Mouse (Mus musculus) midbrain, embryonic 12.5 days (tissue): ENCODE results near the gene Fgr. TPM values are rescaled to one million over a fixed set of nuclear protein-coding genes. Genes with fewer than 3 reads are reported as not detected.
A peak's percentile ranks its signal among the peaks of the same experiment; 100 is the strongest.

Experiments
- ATAC-seq: fragments of 200-750 bp; cut with Nextera tagmentation; 2 replicates; pipeline ENCODE4 v1.8.0; 2017; ENCODE audit warnings: low read depth, moderate TSS enrichment, moderate library complexity; ENCODE audit not compliant: low FRiP score
- H3K27ac ChIP-seq: fragments of 300-500 bp; sonication (generic); replicated peaks from 2 replicates; pipeline ENCODE4 v1.5.1; 2016; ENCODE audit warnings: mild to moderate bottlenecking
- H3K27me3 ChIP-seq: fragments of 300-500 bp; sonication (generic); 2 replicates; pipeline ENCODE4 v1.6.1; 2016; ENCODE audit warnings: mild to moderate bottlenecking
- H3K36me3 ChIP-seq: fragments of 300-500 bp; sonication (generic); 2 replicates; pipeline ENCODE4 v1.6.1; 2016
- H3K4me1 ChIP-seq: fragments of 300-500 bp; sonication (generic); 2 replicates; pipeline ENCODE4 v1.6.1; 2016
- H3K4me2 ChIP-seq: fragments of 300-500 bp; sonication (generic); replicated peaks from 2 replicates; pipeline ENCODE4 v1.6.1; 2016; ENCODE audit warnings: mild to moderate bottlenecking, moderate library complexity
- H3K4me3 ChIP-seq: fragments of 300-500 bp; sonication (generic); 2 replicates; pipeline ENCODE4 v1.5.1; 2016; ENCODE audit warnings: mild to moderate bottlenecking
- H3K9ac ChIP-seq: fragments of 300-500 bp; sonication (generic); replicated peaks from 2 replicates; pipeline ENCODE4 v1.6.1; 2016; ENCODE audit warnings: mild to moderate bottlenecking, moderate library complexity
- H3K9me3 ChIP-seq: fragments of 300-500 bp; sonication (generic); 2 replicates; pipeline ENCODE4 v1.6.1; 2016; ENCODE audit warnings: mild to moderate bottlenecking
- WGBS: fragments of 180-500 bp; shearing (Covaris S2); methylation state at CpG from one replicate; pipeline ENCODE4 v1.1.7; 2016; 5-methylcytosine and 5-hydroxymethylcytosine counted together
- polyA plus RNA-seq: library from polyadenylated mRNA; unstranded; fragments of >200 nt; fragmentation: Nextera tagmentation; extraction: Ambion mirVana; gene quantifications from 2 replicates; pipeline ENCODE4 v1.2.1, GENCODE M21; 2016

Fgr gene
- polyA plus RNA-seq, 1 experiment from 2014 or later = 0.08 TPM

DNA sequence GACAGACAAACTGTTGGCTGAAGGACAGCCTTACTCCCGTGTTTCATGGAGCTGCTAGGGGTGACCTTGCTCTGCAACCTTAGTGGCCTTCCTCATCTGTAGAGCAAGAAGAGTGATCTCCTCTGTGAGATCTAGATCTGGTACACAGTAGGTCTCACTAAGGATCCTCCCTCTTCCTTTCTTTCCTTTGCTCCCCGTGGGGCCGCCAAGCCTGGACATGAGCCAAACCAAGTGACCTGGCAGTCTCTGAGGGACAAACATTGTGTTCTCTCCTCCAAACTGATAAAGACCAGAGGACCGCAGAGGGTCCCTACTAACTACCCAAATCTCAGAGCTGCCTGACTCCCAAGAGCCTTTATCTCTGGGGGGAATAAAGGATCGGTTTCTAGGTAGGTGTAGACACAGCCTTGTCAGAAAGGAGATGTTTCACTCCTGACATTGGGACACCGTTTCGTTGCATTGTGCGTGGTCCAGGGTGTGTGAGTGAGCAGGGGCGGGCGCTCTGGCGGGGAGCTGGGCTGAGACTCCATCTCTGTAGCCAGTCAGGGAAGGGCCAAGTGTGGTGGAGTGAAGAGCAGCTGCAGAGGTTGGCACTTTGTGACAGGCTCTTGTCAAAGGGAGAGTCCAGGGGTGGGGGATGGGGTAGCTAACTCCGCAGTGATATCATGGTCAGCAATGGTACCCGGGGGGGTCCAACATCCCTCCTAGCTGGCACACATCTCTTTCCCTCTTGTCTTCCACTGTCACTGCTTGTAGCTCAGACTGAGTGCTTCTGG lies 12.8 kb upstream of the Fgr start:
- H3K4me2 ChIP-seq = no peak overlapping the region
- no peak overlapping the region for H3K9ac ChIP-seq
- 69% methylated on average over 13 of the region's 13 CpGs for WGBS
- no peak overlapping the region for H3K27ac ChIP-seq
- ATAC-seq = no peak
- no peak overlapping the region for H3K4me3 ChIP-seq
- H3K4me1 ChIP-seq = peaks cover 36% of the 10 kb centered on the region
- no peaks in the 10 kb centered on the region for H3K27me3 ChIP-seq
- no peaks in the 10 kb centered on the region for H3K36me3 ChIP-seq
- H3K9me3 ChIP-seq = no peaks in the 10 kb centered on the region

- no peaks in the 10 kb centered on the region for H3K9me3 ChIP-seq
- no peak for ATAC-seq
- H3K4me2 ChIP-seq = no peak overlapping the region
- H3K27me3 ChIP-seq = no peaks in the 10 kb centered on the region
- H3K4me3 ChIP-seq = no peak overlapping the region
- no peak overlapping the region for H3K9ac ChIP-seq
- H3K36me3 ChIP-seq = no peaks in the 10 kb centered on the region
- peaks cover 36% of the 10 kb centered on the region for H3K4me1 ChIP-seq
- no peak overlapping the region for H3K27ac ChIP-seq
- 83% methylated on average over 5 of the region's 5 CpGs for whole genome bisulfite sequencing
Measured at GRCm38 (mm10) chr4:132961866-132962265, 12.0 kb upstream of the Fgr start.

DNA sequence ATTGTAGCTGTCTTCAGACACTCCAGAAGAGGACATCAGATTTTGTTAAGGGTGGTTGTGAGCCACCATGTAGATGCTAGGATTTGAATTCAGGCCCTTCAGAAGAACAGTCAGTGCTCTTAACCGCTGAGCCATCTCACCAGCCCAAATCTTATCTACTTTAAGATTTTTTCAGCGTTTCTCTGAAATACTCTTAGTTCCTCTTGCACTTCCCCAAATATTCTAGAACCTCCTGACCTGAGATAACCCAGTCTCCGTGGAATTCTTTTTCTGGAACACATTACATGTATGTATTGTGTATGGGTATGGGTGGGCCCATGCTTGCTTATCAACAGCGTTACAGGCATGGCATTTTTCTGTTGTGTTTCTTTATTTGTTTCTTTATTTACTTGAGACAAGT lies 11.3 kb upstream of the Fgr start:
- ATAC-seq = no peak
- H3K4me1 ChIP-seq = peaks cover 36% of the 10 kb centered on the region
- no peak overlapping the region for H3K4me3 ChIP-seq
- no peaks in the 10 kb centered on the region for H3K36me3 ChIP-seq
- H3K9me3 ChIP-seq = no peaks in the 10 kb centered on the region
- no peak overlapping the region for H3K4me2 ChIP-seq
- H3K27ac ChIP-seq = no peak overlapping the region
- no peak overlapping the region for H3K9ac ChIP-seq
- no peaks in the 10 kb centered on the region for H3K27me3 ChIP-seq
- WGBS = 91% methylated on average over 4 of the region's 4 CpGs

GRCm38 (mm10) chr4:132963436-132963835 lies 10.5 kb upstream of the Fgr start:
- H3K27me3 ChIP-seq = no peaks in the 10 kb centered on the region
- H3K9me3 ChIP-seq = no peaks in the 10 kb centered on the region
- H3K4me2 ChIP-seq = no peak overlapping the region
- no peaks in the 10 kb centered on the region for H3K36me3 ChIP-seq
- no peak overlapping the region for H3K27ac ChIP-seq
- ATAC-seq = no peak
- WGBS = 28% methylated on average over 2 of the region's 2 CpGs
- no peak overlapping the region for H3K4me3 ChIP-seq
- peaks cover 39% of the 10 kb centered on the region for H3K4me1 ChIP-seq
- no peak overlapping the region for H3K9ac ChIP-seq

DNA sequence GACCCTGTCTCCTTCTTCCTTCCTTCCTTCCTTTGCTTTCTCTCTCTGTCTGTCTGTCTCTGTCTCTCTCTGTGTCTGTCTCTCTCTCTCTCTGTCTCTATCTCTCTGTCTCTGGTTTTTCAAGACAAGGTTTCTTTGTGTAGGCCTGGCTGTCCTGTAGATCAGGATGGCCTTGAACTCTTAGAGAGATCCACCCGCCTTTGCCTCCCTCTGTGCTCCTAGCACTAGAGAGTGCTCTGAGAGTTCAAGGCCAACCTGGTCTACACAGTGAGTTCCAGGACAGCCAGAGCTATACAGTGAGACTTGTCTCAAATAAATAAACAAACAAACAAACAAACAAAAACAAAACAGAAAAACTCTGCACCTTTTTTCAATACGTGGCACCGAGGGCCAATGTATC lies 9.8 kb upstream of the Fgr start:
- no peak overlapping the region for H3K4me2 ChIP-seq
- H3K9me3 ChIP-seq = no peaks in the 10 kb centered on the region
- ATAC-seq = no peak
- peaks cover 38% of the 10 kb centered on the region for H3K4me1 ChIP-seq
- whole genome bisulfite sequencing = 21% methylated on average over 3 of the region's 3 CpGs
- no peaks in the 10 kb centered on the region for H3K27me3 ChIP-seq
- H3K36me3 ChIP-seq = no peaks in the 10 kb centered on the region
- H3K9ac ChIP-seq = no peak overlapping the region
- H3K4me3 ChIP-seq = no peak overlapping the region
- peak overlapping the region; percentile 58 for H3K27ac ChIP-seq

GRCm38 (mm10) chr4:132964473-132964872 lies 9.4 kb upstream of the Fgr start:
- Histone ChIP-seq H3K27me3 (no peaks in the 10 kb centered on the region), H3K27ac (peak overlapping the region; percentile 58), H3K4me3 (no peak overlapping the region), H3K4me2 (no peak overlapping the region), H3K36me3 (no peaks in the 10 kb centered on the region), H3K4me1 (peaks cover 34% of the 10 kb centered on the region), H3K9me3 (no peaks in the 10 kb centered on the region), H3K9ac (no peak overlapping the region)
- WGBS = 8% methylated on average over 5 of the region's 5 CpGs
- no peak for ATAC-seq

- no peak for ATAC-seq
- no peak overlapping the region for H3K9ac ChIP-seq
- peaks cover 17% of the 10 kb centered on the region for H3K4me1 ChIP-seq
- no peaks in the 10 kb centered on the region for H3K9me3 ChIP-seq
- 36% methylated on average over 6 of the region's 6 CpGs for WGBS
- no peak overlapping the region for H3K4me3 ChIP-seq
- H3K36me3 ChIP-seq = no peaks in the 10 kb centered on the region
- H3K27ac ChIP-seq = 0 out of 2 replicates have a peak overlapping the region, but pooled peaks have one; percentile 15
- H3K4me2 ChIP-seq = no peak overlapping the region
- H3K27me3 ChIP-seq = peaks cover 22% of the 10 kb centered on the region
Measured at GRCm38 (mm10) chr4:132968105-132968938, 5.6 kb upstream of the Fgr start.

DNA sequence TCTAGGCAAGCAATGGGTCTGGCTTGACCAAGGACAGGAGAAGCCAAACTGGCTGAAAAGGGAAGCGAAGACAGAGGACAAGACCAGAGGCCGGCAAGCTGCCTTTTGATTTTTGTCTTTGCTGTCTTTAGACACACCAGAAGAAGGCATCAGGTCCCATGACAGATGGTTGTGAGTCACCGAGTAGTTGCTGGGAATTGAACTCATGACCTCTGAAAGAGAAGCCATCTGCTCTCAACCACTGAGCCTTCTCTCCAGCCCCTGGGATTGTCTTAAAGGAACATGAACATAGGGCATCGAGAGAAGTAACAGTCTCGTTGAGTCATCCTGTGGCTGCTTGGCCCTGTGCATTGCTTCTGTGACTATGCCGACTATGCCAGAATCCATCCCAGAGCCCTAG lies 2.3 kb upstream of the Fgr start:
- no peaks in the 10 kb centered on the region for H3K36me3 ChIP-seq

GRCm38 (mm10) chr4:132972101-132972500 lies 1.8 kb upstream of the Fgr start:
- ATAC-seq = no peak
- H3K9ac ChIP-seq = no peak overlapping the region
- H3K36me3 ChIP-seq = no peaks in the 10 kb centered on the region
- H3K4me1 ChIP-seq = peaks cover 32% of the 10 kb centered on the region
- no peak overlapping the region for H3K4me2 ChIP-seq
- 73% methylated on average over 3 of the region's 3 CpGs for WGBS
- peaks cover 58% of the 10 kb centered on the region for H3K27me3 ChIP-seq
- no peak overlapping the region for H3K4me3 ChIP-seq
- H3K27ac ChIP-seq = no peak overlapping the region
- H3K9me3 ChIP-seq = no peaks in the 10 kb centered on the region

More for the DNA sequence above, 2.3 kb upstream of the Fgr start:
- Histone ChIP-seq H3K27ac (no peak overlapping the region), H3K9me3 (no peaks in the 10 kb centered on the region), H3K4me1 (peaks cover 32% of the 10 kb centered on the region), H3K4me2 (no peak overlapping the region), H3K9ac (no peak overlapping the region), H3K4me3 (no peak overlapping the region), H3K27me3 (peaks cover 53% of the 10 kb centered on the region)
- WGBS = 72% methylated on average over 6 of the region's 6 CpGs
- no peak for ATAC-seq

DNA sequence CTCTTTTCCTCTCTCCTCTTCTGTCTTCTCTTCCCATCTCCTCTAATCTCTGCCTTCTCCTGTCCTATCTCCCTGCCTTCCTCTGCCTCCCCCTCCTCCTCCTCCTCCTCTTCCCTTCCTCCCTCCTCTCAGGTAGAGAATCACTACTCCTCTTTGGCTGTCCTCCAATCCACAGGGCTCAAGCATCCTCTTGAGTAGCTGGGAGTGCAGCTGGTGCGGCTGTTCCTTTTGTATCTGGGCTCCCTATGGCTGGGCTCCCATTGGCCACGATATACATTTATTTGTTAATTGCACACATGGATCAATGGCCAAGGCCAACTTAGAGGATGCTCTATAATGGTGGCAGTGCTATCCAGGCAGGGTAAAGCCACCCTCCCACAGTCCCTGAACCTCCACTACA lies 1.3 kb upstream of the Fgr start:
- no peak overlapping the region for H3K4me2 ChIP-seq
- peaks cover 63% of the 10 kb centered on the region for H3K27me3 ChIP-seq
- no peaks in the 10 kb centered on the region for H3K36me3 ChIP-seq
- no peak overlapping the region for H3K4me3 ChIP-seq
- peaks cover 32% of the 10 kb centered on the region for H3K4me1 ChIP-seq
- 13% methylated on average over 2 of the region's 2 CpGs for WGBS
- H3K9ac ChIP-seq = no peak overlapping the region
- no peaks in the 10 kb centered on the region for H3K9me3 ChIP-seq
- no peak for ATAC-seq
- no peak overlapping the region for H3K27ac ChIP-seq

DNA sequence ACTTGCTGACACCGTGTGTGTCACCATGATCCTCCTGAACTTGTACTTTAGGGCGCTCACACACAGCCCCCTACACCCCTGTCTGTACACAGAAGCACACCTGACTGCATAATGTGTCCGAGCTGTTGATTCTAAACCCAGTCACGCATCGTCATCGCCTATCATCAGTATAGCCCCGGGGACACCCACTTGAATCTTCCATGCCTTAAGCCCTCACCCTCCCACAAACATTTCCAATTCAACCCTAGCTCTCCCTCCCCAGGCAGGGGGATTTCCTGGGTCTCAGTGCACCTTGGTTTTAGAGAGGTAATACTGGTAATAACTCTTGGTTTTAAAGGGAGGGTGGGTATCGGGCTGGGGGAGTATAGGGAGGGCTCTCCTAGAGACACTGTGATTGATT lies 709 bp upstream of the Fgr start:
- WGBS = 41% methylated on average over 8 of the region's 8 CpGs
- Histone ChIP-seq H3K36me3 (no peaks in the 10 kb centered on the region), H3K9ac (no peak overlapping the region), H3K9me3 (no peaks in the 10 kb centered on the region), H3K4me2 (no peak overlapping the region), H3K27me3 (peaks cover 65% of the 10 kb centered on the region), H3K4me1 (peaks cover 29% of the 10 kb centered on the region), H3K27ac (no peak overlapping the region), H3K4me3 (no peak overlapping the region)
- no peak for ATAC-seq

DNA sequence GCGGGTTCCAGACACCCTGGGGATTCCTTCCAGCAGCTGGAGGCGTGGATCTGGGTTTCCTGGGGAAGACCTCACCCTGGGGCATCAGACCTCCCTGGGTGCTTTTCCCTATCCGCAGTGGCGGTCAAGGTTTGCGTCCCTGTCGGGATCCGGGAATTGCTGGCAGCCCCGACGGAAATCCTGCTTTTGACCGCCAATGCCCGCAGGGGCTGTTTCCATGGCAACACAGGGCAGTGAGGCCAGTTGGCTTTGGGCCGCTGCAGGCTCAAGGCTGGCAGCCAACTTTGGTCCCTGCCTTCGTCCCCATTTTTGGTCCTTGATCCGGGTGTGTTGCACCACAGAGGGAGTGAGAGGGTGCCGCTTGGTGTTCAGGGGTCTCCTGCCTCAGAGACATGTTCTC lies 1.0 kb downstream of the Fgr start:
- Histone ChIP-seq H3K9ac (no peak overlapping the region), H3K4me3 (peak overlapping the region; percentile 22; the same call in 1 of the 2 replicates), H3K27ac (no peak overlapping the region), H3K4me2 (peak overlapping the region; percentile 37), H3K9me3 (no peaks in the 10 kb centered on the region), H3K4me1 (peaks cover 22% of the 10 kb centered on the region), H3K36me3 (no peaks in the 10 kb centered on the region), H3K27me3 (peaks cover 65% of the 10 kb centered on the region)
- ATAC-seq = no peak
- WGBS = 1% methylated on average over 15 of the region's 15 CpGs
